Mouse (Mus musculus) telencephalon, adult 2 months (tissue): ENCODE measurements around the gene Tmem218.
A peak's percentile ranks its signal among the peaks of the same experiment; 100 is the strongest.

Source experiments
- DNase-seq: peaks from one replicate; pipeline ENCODE4 v3.0.0-alpha.2; 2011; ENCODE audit warnings: low read depth, low spot score

The Tmem218 gene

DNA sequence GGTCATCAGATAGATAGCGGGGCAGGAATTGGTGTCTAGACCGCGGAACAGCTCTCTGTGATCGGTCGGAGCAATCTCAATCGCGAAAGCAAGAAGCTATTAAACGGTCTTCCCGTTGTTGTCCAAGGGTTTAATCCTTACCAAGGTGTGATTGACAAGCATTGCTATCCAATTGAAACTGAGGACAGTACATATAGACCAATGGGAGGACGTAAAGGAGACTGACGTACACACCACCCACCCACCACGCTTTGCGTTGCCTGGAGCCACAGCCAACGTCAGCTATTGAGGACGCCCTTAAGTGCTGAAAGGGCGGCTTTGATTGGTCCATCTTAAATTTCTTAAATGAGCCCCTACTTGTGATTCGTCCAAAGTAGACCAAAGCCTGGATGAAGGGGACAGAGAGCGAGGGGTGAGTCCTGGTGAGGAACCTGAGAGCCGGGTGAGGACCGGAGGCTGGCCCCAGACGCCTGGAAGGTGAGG, at the start of gene Tmem218:
Gene Tmem218 (plus strand): TSS at position 295 of the 483 bp plus-strand sequence.
- DNase-seq, result peak; percentile 100

DNA sequence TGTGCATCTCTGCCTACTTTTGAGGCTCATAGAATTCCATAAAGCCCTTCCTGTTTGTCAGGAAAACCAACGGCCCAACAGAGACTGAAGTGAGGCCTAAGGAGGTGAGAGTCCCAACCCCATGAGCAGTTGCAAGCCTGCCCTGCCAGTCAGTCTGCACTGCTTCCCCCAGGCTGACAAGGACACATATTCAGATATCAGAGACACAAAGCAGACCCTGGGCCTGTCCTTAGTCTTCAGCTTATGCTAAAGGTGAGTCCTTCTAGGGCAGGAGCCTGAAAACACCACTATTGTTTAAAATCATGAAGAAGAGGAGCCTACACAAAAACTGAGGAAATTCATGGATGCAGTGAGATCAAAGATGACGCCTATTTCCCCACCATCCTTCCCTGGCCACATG, 47.3 kb upstream of the Tmem218 start:
- DNase-seq, result no peak

DNA sequence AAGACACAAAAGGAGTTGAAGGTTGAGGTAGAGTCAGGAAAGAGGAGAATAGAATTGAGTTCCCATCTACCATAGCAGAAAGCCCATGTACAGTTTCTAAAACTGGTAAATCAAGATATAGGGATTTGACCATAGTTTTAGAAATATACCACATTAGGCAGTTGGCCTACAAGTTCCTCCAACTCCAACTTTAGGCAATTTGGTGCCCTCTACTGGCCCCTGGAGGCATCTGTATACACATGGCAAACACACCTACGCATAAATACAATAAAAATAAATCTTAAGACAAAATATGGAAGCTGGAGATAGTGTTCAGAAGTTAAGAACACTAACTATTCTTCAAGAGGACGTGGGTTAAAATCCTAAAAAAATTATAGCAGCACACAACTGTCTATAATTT, 41.1 kb upstream of the Tmem218 start:
- no peak for DNase-seq

DNA sequence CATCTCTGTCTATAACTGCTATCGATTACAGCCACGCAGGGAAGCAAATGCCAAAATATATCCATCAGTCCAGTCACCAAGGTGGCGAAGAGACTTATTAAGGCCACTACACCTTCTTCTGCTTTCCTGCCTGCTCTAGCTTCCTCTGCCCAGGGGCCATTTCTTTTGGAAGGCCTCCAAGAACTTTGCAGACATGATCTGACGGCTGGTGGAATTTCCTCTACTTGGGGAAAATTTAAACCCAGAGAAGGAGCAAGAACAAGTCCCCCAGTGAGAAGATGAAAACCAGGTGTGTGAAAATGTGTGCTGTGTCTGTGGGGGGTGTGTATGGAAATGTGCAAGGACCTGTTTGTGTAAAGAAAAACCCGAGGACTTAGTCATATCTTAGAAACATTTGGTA, 34.6 kb upstream of the Tmem218 start:
- DNase-seq, result no peak

DNA sequence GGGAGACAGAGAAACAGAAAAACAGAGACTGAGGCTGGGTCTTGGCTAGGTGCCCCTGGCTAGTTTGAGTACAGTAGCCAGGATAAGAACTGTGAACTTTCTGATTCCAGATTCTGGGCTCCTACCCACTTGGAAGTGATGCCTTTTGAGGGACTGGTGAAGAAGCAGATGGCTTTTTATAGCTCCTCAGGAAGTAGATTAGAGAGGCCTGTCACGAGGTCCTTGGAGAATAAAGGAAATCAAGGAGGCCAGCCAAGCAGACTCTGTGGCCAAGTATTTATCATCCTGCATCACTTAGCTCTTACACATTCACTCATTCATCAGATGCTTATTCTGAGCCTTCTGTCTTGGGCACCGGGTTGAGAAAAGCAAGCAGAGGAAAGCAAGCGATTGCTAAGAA, 32.0 kb upstream of the Tmem218 start:
- no peak for DNase-seq

DNA sequence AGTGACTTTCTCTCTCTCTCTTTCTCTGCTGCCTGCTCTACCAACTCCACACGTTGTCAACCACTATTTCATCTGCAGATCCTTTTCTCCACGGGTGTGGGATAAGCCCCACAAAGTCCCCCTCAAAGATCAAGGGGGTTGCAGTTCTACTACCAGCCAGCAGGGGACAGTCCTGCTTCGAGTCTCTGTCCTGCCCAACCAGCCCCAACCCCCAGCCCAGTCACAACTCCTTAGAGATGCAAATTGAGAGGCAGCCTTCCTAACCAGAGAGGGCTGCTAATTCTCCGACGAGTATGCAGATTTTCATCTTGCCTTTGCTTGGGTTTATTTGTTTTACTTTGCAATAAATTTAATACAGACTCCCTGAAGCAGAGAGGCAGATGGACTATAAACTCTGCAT, 30.9 kb upstream of the Tmem218 start:
- DNase-seq, result peak; percentile 45

DNA sequence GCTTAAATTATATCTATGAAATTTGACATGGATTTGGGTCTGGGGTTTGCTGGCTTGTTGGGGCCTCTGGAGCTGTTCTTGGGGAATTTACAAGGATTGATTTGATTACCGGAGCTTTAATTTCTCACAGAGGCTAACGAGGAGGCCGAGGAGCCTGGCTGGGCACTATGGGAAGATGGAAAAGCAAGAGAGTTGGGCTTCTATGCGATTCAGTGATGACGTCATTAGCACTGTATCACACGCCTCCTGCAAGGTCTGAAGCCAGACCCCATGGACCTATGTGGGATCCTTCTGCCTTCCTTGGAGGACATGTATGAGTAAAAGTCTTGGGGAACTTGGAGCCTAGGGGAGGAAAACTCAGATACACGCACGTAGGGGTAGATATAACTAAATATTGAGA, 30.5 kb upstream of the Tmem218 start:
- DNase-seq, result no peak

DNA sequence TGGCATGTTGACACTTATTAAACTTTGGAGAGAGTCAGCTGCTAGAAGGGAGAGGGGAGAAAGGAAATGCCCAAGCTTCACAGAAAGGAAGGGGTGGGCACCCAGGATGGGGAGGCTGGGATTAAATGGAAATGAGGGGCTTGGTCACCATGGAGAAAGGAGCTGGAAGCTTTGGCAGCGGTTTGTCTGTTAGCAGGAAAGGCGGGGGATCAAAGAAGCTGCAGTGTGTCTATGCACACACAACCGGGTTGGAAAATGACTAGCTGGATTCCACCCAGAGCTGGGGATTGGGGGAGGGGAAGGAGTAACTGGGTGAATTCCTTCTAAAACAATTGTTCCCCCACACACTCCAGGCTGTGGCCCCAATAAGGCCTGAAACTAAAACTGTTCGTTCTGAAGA, 29.1 kb upstream of the Tmem218 start:
- DNase-seq, result no peak

DNA sequence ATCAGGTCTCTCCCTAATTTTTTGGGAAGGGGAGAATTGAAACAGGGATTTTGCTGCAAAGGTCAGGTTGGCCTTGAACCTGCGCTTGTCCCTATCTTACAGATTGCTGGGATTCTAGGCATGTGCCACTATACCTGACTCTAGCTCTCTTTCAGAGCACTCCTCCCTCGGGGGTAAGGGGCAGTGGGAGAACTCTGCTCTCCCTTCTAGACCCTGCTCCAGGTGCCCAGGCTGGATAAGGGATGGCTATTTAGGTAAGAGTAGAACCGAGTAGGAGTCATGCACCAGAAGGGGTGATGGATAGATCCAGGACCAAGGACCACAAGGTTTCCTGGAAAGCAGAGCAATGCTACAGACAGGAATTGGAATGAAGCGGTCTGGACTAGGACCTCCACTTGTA, 28.4 kb upstream of the Tmem218 start:
- no peak for DNase-seq

DNA sequence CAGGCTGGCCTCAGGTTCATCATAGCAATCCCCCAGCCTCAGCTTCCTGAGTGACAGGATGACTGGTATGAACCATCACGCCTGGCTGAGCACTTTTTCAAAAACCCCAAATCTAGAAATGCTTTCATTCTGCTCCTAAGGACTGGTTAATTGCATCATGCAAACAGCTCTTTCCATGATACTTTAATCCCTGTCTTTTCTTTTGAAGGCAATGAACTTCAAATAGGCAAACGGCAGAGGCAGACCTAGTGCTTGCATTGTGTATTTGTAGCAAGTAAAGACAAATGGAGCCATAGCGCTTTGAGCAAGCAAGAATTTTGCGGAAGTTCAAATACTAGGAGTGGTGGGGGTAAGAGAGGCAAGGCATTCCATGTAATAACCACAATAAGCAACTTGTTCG, 26.4 kb upstream of the Tmem218 start:
- no peak for DNase-seq

DNA sequence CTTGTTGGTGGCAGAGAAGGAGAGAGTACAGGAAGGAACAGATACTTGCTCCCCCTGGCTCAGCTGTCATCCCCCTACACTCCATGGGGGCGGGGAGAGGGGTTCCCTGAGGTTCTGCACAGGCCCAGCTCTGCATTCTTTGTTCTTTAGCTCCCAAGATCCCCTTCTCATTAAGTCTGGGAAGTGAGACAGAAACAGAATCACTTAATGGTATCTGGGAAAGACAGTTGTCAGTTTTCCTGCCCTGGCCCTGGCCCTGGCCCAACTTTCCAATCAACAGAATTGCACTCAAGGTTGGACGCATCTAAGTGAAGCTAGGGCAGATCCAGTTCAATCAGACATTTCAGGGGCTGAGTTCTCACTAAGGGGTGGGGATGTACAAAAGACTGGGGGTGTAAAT, 24.8 kb upstream of the Tmem218 start:
- DNase-seq, result no peak

DNA sequence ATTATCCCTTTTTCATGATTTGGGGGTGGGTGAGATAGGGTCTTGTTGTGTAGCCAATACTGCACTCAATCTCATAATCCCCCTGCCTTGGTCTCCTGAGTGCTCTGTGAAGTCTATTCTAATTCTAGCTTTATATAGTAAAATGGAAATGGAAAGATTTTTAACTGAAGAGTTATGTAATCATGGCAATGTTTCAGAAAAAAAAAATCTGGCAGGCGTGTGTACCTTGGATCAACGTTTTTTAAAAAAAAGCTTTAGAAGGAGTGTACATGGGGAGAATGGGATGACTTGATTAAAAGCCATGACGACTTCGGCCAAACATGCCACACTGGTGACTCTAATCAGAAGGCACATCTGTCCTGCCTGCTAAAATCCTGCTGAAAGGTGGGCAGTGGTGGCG, 20.6 kb upstream of the Tmem218 start:
- DNase-seq, result peak; percentile 58

DNA sequence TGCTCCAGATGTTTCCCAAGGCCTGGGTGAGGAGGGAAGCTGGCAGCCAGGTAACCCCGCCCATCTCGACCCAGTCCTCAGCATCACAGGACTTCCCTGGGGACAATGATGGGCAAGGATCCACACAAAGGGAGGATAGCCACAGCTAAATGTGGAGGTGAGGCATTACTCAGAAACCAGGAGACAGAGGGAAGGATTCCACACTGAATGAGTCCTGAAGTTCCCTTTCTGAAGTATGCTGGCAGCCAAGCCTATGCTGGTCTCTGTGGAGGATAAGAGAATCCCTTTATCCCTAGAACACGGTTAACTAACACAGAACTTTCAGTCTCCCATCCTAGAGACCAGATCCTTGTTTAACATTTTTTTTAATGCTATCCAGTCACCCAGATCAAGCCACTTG, 20.0 kb upstream of the Tmem218 start:
- no peak for DNase-seq

DNA sequence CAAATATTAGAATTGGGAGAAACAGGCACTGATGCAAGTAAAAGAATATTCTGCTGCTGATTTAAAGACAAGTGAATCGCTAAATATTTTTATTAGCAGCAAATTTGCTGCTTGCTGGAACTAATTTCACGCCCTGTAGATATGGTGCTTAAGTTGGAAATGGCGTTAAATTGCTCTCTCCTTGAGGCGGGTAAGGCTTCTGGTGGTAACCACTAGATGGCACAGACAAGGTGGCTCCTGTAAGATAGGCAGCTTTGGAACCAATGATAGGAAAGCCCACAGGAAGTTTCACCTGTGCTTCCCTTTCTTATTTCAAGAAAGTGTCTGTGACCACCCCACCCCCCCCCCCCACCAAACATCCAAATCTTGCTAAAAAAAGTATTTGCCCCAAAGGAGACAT, 11.0 kb upstream of the Tmem218 start:
- no peak for DNase-seq

DNA sequence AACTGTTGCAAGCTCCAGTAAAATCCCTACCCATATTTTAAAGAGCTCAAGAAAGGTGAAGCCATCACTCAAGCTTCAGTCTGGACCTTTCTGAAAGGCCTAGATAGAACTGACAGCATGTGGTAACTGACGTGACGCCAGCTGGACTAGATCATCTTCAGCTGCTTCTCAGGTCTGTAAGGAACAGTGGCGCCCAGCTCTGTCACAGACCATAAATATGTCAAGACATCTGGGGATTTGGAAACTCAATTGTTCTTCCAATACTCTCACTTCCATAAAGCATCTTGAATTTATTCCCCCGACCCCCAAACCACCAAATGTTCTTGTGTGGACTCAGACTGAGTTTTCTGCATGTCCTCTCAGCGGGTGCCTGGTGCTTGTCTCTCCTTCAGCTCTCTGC, 7.6 kb upstream of the Tmem218 start:
- DNase-seq, result no peak

DNA sequence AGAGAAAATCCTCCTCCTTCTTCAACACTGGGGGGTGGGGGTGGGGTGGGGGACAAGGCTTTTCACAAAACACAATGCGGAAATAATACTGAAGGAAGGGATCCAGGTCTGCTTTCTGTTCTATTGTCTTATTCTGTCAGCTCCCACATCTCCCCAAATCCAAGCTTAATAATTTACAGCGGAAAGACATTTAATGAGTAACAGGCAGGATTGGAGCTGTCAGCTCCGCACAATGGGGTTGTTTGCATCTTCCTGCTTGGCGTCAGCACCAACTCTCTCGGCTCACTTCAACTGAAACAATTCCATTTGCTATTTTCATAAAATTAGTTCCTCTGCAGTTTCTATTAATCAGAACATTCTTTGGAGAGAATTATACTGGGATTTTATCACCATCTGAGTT, 4.1 kb upstream of the Tmem218 start:
- no peak for DNase-seq

DNA sequence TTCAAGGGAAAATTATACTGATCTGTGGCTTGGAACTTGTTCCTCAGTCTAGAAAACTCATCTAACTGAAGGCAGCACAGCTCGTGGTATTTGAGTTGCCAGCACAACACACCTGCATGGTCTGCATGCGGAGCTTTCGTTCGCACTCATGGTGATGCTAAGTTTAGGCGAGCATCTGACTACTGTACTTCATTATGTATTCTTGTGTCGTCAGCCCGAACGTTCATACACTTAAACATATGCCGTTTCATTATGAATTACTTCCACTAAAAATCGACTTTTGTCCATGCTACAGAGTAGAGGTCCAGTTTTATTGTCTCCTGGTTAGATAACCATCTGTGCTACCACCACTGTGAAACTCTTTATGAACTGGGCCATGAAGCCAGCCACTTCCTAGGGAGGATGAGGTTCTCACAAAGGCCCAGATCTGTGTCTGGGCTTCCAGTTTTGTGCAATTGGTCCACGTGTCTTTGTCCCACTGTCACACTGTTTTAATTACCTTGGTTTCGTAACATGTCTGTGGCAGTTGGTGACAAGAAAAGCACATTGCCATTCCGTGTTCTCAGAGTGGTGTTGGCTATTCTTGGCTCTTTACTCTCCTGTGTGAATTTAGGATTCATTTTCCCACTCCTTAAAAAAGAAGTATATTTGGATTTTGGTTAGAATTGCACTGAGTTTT, 5.2 kb downstream of the Tmem218 start:
- DNase-seq, result peak; percentile 81

DNA sequence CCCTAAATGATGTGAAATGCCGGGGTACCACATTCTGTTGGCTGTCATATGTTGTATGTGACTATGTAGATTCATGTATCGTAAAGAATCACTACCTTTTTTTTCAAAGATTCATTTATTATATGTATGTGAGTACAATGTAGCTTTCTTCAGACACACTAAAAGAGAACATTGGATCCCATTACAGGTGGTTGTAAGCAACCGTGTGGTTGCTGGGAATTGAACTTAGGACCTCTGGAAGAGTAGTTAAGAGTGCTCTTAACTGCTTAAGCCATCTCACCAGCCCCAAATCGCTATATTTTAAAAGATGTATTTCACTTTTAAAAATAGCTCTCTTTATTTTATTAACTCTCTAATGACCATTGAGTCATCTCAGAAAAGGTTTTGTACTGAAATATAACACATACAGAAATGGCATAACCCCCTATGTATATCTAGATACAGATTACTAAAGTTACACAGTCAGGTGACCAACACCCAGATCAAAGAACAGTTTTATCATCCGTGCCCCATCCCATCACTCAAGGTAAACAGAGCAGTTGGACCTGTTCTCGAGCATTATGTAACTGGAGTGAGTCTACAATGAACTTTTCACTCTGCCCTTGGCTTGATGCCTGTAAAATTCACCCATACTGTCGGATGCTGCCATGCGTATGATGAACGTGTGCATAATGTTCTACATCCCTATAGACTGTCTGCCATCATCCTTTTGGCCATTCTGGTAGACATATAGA, 6.5 kb downstream of the Tmem218 start:
- DNase-seq, result no peak

DNA sequence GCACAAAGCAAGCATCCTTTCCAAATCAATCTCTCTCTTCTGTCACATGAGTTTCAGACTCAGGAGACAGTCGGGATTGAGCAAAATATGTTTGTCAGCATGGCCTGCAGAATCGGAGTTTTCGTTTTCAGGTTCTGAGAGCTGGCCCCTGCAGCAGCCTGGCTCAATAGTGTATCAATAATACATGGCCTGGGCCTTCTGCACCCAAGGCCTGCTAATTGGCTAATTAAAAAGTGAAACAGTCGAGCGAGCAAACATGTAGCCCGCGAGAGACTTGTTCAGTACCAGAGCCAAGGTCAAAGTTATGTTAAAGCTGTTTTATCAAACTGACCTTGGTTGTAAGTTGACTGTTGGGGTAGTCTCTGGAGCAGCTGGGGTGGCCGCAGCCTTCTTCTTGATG, 12.7 kb downstream of the Tmem218 start:
- DNase-seq, result no peak

DNA sequence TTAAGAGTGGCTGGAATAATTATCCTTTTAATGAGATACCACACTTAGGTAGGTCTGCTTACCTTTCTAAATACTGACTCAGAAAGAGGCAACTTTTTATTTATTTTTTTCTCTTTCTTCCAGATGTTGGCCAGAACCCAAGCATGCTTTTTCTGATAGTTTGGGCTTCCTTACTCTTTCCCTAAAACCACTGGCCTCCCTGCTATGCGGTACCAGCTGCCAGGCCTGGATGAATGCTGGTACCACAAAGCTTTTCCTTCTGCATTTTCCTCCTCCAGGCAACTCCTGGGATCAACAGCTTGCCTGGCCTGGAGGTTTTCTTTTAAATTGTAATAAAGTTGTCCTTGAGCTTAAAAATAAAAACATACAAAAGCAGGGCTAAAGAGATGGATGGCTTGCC, 17.6 kb downstream of the Tmem218 start:
- no peak for DNase-seq

DNA sequence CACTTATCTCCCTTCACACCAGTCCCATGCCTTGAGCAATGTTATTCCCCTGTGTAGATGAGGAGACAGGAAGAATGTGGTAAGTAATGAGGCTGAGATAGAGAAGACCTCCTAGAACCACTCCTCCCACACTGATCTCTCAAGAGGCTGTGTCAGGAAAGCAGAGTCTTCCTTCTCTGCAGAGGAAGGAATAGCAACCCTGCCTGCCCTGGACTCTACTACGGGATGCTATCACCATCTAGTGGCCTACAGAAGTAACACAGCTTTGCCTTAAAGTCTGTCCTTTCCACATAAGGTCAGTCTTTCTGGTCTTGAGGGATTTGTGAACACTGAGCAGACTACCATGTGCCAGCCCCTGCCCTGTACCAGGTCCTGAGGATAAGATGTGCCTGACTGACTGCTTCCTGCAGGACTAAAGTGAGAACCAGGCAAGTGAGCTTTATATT, 21.9 kb downstream of the Tmem218 start:
- no peak for DNase-seq

DNA sequence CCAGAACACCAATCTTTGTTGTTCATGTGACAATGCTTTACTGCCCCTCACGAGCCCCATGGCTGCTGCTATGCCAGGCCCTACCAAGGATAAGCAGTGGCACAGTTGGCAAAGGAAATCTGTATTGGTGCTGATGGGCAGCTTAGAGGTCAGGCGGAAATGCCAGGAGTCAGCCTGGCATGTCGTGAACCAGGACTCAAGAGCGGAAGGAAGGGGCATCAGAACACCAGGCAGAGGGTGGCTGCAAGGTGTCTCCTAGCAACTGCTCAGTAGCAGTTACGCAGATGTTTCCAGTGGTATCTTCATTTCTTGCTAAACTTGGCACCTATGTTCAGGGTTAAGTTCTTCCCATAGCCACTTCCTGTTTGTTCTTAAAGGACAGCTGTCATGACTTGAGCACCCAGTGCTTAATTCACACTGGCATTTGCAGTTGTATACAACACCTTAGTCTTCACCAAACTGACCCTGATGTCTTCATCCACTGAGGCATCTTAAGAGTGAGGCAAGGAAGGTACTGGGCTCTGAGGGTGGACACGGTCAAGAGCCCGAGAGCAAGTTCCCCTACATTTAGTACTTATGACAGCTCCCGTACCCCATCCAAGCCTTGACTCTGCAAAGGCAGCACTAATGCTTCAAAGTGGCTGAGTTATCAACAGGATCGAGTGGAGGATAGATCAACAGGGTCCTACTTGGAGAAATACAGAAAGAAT, 22.6 kb downstream of the Tmem218 start:
- no peak for DNase-seq
